14 mouse cellular contexts compared by ENCODE assay signal in the genomic region with DNA sequence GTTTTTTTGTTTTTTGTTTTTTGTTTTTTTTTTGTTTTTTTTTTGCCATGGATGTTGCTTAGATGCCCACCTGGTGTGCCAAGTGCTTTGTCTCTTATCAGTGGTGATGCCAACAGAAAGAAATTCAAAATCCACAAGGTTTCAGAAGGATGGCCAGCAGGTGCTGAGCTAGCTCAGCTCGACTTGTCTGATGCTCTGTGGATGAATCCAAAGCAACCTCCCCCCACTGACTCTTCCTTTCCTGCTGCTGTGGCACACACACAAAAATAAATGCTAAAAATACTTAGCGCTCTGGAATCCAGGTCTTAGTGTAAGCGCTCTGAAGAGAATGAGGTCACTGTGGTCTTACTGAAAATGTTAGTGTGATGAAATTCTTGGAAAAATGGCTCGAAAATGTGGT. TPM values are rescaled to one million over a fixed set of nuclear protein-coding genes. Genes with fewer than 3 reads are reported as not detected.
DNase-seq lines count a peak whose midpoint lies in the region; ATAC-seq and TF ChIP-seq lines count a peak whose summit lies in the region.
"Had no signal": no experiment of that assay in that cellular context is flagged by ENCODE, and none has a peak within 500 bp of the region (broad histone marks: within the 10 kb centered on the region; RNA-seq: fewer than 3 reads in every experiment).

No protein-coding gene starts in this region.

- H3K9me3 ChIP-seq in hindbrain, postnatal 0 days (ENCODE audit: low read length) = no peaks in the 10 kb centered on the region
- no peaks in the 10 kb centered on the region for H3K9me3 ChIP-seq in hindbrain, embryonic 12.5 days (replicated peaks)
- H3K9me3 ChIP-seq: liver, embryonic 12.5 days had no signal

- no peak overlapping the region for H3K4me3 ChIP-seq in hindbrain, postnatal 0 days (ENCODE audit: low read length)
- no peak overlapping the region for H3K4me3 ChIP-seq in hindbrain, embryonic 12.5 days
- H3K4me3 ChIP-seq: liver, embryonic 12.5 days had no signal

- ATAC-seq in hindbrain, postnatal 0 days = no peak
- no peak for ATAC-seq in hindbrain, embryonic 12.5 days (ENCODE audit: low FRiP score)
- ATAC-seq: activated CD4-positive, CD25-positive, alpha-beta regulatory T cell, adult 4 months; forebrain, embryonic 16.5 days; liver, embryonic 12.5 days had no signal

- peaks cover 10% of the 10 kb centered on the region for H3K4me1 ChIP-seq in hindbrain, postnatal 0 days (ENCODE audit: insufficient read depth, low read length)
- H3K4me1 ChIP-seq in hindbrain, embryonic 12.5 days = peaks cover 8% of the 10 kb centered on the region; the same call in 1 of the 2 replicates
- H3K4me1 ChIP-seq: liver, embryonic 12.5 days had no signal

- H3K36me3 ChIP-seq in hindbrain, postnatal 0 days (ENCODE audit: insufficient read depth, low read length) = peaks cover 4% of the 10 kb centered on the region; the same call in 1 of the 2 replicates
- no peaks in the 10 kb centered on the region for H3K36me3 ChIP-seq in hindbrain, embryonic 12.5 days
- H3K36me3 ChIP-seq: liver, embryonic 12.5 days had no signal

- 63% methylated on average over 4 of the region's 4 CpGs for WGBS in hindbrain, postnatal 0 days
- WGBS in hindbrain, embryonic 12.5 days = 77% methylated on average over 4 of the region's 4 CpGs

- no peak overlapping the region; the same call in 1 of the 2 replicates for H3K9ac ChIP-seq in hindbrain, postnatal 0 days (replicated peaks; ENCODE audit: low read length)
- H3K9ac ChIP-seq in hindbrain, embryonic 12.5 days = no peak overlapping the region
- H3K9ac ChIP-seq: liver, embryonic 12.5 days had no signal

- peak; percentile 15 for DNase-seq in hindbrain, postnatal 0 days (ENCODE audit: low spot score)
- peak; percentile 13 for DNase-seq in retina, adult 2 months (ENCODE audit: low read depth, low spot score)
- no peak for DNase-seq in retina, embryonic 14.5 days (ENCODE audit: low spot score)
- DNase-seq in cerebellum, adult 9-11 months = peak; percentile 73
- no peak for DNase-seq in thymus, postnatal 25 days
- DNase-seq in urinary bladder, postnatal 25 days (ENCODE audit: low spot score) = no peak
- DNase-seq: heart, postnatal 36 days; thymus, adult 2 months had no signal

- no peak overlapping the region for H3K27ac ChIP-seq in hindbrain, postnatal 0 days
- H3K27ac ChIP-seq in hindbrain, embryonic 12.5 days = no peak overlapping the region
- H3K27ac ChIP-seq: liver, embryonic 12.5 days; macrophage had no signal

- no peak for TF ChIP-seq CTCF in hindbrain, postnatal 0 days (IDR thresholded peaks at IDR 0.05; ENCODE audit: low read depth)

- H3K4me2 ChIP-seq in hindbrain, postnatal 0 days (ENCODE audit: low read depth, low read length) = no peak overlapping the region
- H3K4me2 ChIP-seq in hindbrain, embryonic 12.5 days (replicated peaks) = no peak overlapping the region
- H3K4me2 ChIP-seq: liver, embryonic 12.5 days had no signal

- no peaks in the 10 kb centered on the region for H3K27me3 ChIP-seq in hindbrain, postnatal 0 days (ENCODE audit: insufficient read depth, low read length)
- H3K27me3 ChIP-seq in hindbrain, embryonic 12.5 days = no peaks in the 10 kb centered on the region
- H3K27me3 ChIP-seq: CH12.LX; liver, embryonic 12.5 days had no signal

RNA-seq across cellular contexts. Expression of gene Ntrk2, which starts 28.4 kb away (rescaled TPM):
- 229 and 233 TPM in 2 replicates for total RNA-seq in hindbrain, postnatal 0 days (2014; rRNA removed)
- 158 and 160 TPM in 2 replicates for polyA plus RNA-seq in hindbrain, postnatal 0 days (2015; fragmentation: Nextera tagmentation; extraction: Ambion mirVana)
- polyA plus RNA-seq in hindbrain, embryonic 12.5 days (2016; fragmentation: Nextera tagmentation; extraction: Ambion mirVana) = 65.4 and 71.2 TPM in 2 replicates
- total RNA-seq: CH12.LX had no signal
- polyA plus RNA-seq: activated CD4-positive, CD25-positive, alpha-beta regulatory T cell, adult 4 months; macrophage had no signal

Comparison
In these comparisons a context has a peak if more than half of its experiments do, and no peak if none do; other contexts are left out.
1. DNase-seq: peak in hindbrain, postnatal 0 days (single experiment), retina, adult 2 months (single experiment) and cerebellum, adult 9-11 months (single experiment); none in retina, embryonic 14.5 days (single experiment), thymus, postnatal 25 days (single experiment) and urinary bladder, postnatal 25 days (single experiment).